Mouse (Mus musculus): ENCODE results near the gene Selenow. TPM values are rescaled to one million over a fixed set of nuclear protein-coding genes. Genes with fewer than 3 reads are reported as not detected.

Gene Selenow
- total RNA-seq, 1 experiment from 2014 or later = 49.4 TPM

- ATAC-seq (replicated peaks in 1 of 2; ENCODE audit: insufficient read depth in 1 of 2, low FRiP score in 2 of 2, low TSS enrichment in 1 of 2, low read depth in 1 of 2, poor library complexity in 2 of 2, severe bottlenecking in 2 of 2) = peak; percentile 18 to 19; a peak in 1 of 4 replicates
These were observed 27.1 kb upstream of the Selenow start for GRCm38 (mm10) chr7:15949216-15949790.

- ATAC-seq (replicated peaks in 1 of 2; ENCODE audit: insufficient read depth in 1 of 2, low FRiP score in 2 of 2, low TSS enrichment in 1 of 2, low read depth in 1 of 2, poor library complexity in 2 of 2, severe bottlenecking in 2 of 2) = peak; percentile 58 to 60
These were observed 26.3 kb upstream of the Selenow start for GRCm38 (mm10) chr7:15948381-15948941.

- ATAC-seq (replicated peaks in 1 of 2; ENCODE audit: insufficient read depth in 1 of 2, low FRiP score in 2 of 2, low TSS enrichment in 1 of 2, low read depth in 1 of 2, poor library complexity in 2 of 2, severe bottlenecking in 2 of 2) = no peak
These were observed 25.6 kb upstream of the Selenow start for GRCm38 (mm10) chr7:15947653-15948260.

GRCm38 (mm10) chr7:15945721-15946536 is 23.7 kb upstream of the Selenow start, which contains the start of gene Nop53:
TSS of gene Nop53 (minus strand) at chr7:15946074.
- peak; percentile 61 to 80 for ATAC-seq (replicated peaks in 1 of 2; ENCODE audit: insufficient read depth in 1 of 2, low FRiP score in 2 of 2, low TSS enrichment in 1 of 2, low read depth in 1 of 2, poor library complexity in 2 of 2, severe bottlenecking in 2 of 2)

DNA sequence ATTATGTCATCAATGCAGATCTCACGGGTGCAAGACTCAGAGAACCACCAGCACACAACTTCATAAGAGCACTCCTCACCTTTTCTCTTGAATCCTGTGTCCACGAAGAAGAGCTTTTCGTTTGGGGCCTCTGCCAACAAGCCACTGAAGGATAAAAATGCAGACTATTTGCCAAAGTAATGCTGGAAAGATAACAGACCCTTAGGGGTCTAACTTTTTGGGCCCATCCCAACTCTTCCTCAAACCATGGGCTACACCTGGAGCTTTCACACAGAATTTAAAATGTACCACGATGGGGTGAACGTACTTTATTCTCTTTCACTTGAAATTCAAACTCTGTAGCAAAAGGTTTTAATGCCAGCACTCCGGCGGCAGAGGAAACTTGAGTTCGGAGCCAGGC is 23.0 kb upstream of the Selenow start:
- no peak for ATAC-seq (replicated peaks in 1 of 2; ENCODE audit: insufficient read depth in 1 of 2, low FRiP score in 2 of 2, low TSS enrichment in 1 of 2, low read depth in 1 of 2, poor library complexity in 2 of 2, severe bottlenecking in 2 of 2)

DNA sequence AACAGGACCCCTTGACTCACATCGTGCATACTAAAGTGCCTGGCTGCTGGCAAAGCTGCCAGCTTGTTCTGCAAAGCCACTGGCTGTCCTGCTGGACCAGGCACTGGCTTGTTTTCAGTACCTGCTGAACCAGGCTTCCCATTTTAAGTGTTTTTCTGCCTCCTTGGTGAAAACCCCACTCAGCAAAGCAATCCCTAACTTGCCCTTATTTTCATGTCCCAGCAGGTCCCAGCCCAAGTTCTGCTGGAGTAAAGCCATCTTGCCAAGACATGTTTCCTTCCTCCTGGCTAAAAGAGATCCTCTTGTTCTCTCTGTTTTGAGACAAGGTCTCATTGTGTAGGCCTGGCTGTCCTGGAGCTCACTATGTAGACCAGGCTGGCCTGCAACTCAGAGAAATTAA is 22.1 kb upstream of the Selenow start:
- no peak for ATAC-seq (replicated peaks in 1 of 2; ENCODE audit: insufficient read depth in 1 of 2, low FRiP score in 2 of 2, low TSS enrichment in 1 of 2, low read depth in 1 of 2, poor library complexity in 2 of 2, severe bottlenecking in 2 of 2)

DNA sequence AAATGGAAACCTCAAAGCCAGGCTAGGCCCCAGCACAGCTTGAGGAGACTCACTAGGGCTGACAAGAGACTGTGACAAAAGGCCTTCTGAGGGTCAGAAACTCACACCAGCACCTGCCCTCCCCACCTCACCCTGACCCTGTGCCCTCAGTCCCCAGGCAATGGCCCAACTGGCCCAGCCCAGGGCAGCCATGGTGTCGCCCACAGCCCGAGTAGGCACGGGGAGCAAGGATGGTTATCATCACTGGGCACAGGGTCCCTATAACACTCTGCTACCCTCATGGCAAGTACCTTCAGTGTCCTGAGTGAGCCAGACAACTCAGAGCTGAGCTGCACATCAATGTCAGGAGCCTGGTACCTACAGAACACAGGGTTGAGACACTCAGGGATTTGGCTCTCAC is 16.4 kb upstream of the Selenow start:
- ATAC-seq (replicated peaks in 1 of 2; ENCODE audit: insufficient read depth in 1 of 2, low FRiP score in 2 of 2, low TSS enrichment in 1 of 2, low read depth in 1 of 2, poor library complexity in 2 of 2, severe bottlenecking in 2 of 2) = no peak

- ATAC-seq (replicated peaks in 1 of 2; ENCODE audit: insufficient read depth in 1 of 2, low FRiP score in 2 of 2, low TSS enrichment in 1 of 2, low read depth in 1 of 2, poor library complexity in 2 of 2, severe bottlenecking in 2 of 2) = no peak
These were observed 15.3 kb upstream of the Selenow start for GRCm38 (mm10) chr7:15937491-15937890.

DNA sequence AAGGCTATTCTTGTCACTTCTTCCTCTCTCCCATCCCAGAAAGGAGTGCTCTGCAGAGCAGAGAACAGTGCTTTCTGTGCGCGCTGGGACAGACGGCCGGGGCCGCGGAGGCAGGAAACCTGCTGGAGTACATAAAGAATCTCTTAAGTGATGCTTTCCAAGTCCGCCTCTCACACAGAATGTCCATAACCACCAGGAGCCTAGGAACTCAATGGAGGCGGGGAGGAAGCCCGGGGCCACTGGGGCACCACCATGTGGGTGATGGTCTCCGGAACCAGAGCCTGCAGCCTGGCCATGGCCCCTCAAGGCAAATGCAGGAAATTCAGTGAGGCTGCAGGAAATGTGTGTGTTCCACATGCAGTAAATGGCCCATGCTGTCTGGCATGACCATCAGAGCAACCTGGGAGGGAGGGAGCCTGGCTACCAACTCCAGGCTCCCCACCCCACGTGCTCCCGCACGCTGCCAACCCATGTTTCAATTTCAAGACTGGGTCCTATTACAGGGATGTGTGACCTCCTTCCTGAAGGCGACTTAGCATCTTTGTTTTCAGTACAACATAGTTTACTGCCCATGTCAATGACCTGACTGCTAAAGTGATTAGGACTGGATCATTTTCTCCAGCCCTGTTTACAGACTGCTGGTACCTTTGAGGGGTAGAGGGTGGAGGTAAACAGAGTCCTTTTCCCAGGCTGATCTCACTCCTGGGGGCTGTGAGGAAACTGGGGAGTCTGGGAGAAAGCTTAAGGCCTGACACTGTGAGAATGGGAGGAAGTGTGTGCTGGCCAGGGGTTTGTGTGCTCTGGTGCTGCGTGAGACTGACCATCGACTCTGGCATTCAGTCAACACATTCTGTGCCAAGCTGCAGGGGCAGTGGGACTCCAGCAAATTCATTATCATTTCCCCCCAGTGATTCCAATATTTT is 11.5 kb upstream of the Selenow start:
- peak; percentile 34 to 44; a peak in 2 of 4 replicates for ATAC-seq (replicated peaks in 1 of 2; ENCODE audit: insufficient read depth in 1 of 2, low FRiP score in 2 of 2, low TSS enrichment in 1 of 2, low read depth in 1 of 2, poor library complexity in 2 of 2, severe bottlenecking in 2 of 2)

DNA sequence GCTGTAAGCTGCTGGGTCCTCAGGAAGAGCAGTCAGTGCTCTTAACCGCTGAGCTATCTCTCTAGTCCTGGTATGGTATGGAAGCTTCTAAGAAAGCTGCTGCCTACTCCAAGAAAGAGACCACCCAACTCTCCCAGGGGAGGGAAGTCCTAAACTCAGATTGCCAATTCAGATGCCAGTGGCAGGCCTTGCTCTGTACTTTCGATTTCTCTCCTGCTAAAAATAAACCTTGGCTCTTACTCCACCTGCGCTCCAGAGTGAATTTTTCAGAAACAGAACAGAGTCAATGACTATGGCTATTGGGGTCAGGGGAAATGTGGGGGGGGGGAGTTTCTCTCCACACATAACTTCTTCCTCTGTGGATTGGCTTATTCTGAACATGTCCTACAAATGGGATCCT is 9.4 kb upstream of the Selenow start:
- 0 out of 4 replicates have a peak, but pooled peaks of 1 of the 2 experiments have one; percentile 31 for ATAC-seq (replicated peaks in 1 of 2; ENCODE audit: insufficient read depth in 1 of 2, low FRiP score in 2 of 2, low TSS enrichment in 1 of 2, low read depth in 1 of 2, poor library complexity in 2 of 2, severe bottlenecking in 2 of 2)

DNA sequence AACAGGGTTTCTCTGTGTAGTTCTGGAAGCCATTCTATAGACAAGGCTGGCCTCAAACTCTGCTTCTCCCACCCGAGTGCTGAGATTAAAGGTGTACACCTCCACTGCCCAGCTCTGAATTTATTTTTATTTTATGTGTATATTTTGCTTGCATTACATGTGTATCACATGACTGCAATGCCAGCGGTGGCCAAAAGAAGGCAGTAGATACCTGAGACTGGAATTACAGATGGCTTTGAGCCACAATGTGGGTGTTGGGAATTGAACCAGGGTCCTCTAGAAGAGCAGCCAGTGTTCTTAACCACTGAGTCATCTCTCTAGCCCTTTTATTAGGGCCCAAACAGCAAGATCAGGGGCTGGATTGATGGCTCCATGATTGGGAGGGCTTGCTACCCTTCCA is 8.3 kb upstream of the Selenow start:
- ATAC-seq (replicated peaks in 1 of 2; ENCODE audit: insufficient read depth in 1 of 2, low FRiP score in 2 of 2, low TSS enrichment in 1 of 2, low read depth in 1 of 2, poor library complexity in 2 of 2, severe bottlenecking in 2 of 2) = no peak

GRCm38 (mm10) chr7:15929910-15930309 is 7.7 kb upstream of the Selenow start:
- peak; percentile 86 to 89 for ATAC-seq (replicated peaks in 1 of 2; ENCODE audit: insufficient read depth in 1 of 2, low FRiP score in 2 of 2, low TSS enrichment in 1 of 2, low read depth in 1 of 2, poor library complexity in 2 of 2, severe bottlenecking in 2 of 2)

- ATAC-seq (replicated peaks in 1 of 2; ENCODE audit: insufficient read depth in 1 of 2, low FRiP score in 2 of 2, low TSS enrichment in 1 of 2, low read depth in 1 of 2, poor library complexity in 2 of 2, severe bottlenecking in 2 of 2) = peak; percentile 27 to 29; a peak in 2 of 4 replicates
These were observed 406 bp downstream of the Selenow start for GRCm38 (mm10) chr7:15921796-15922195.

GRCm38 (mm10) chr7:15920645-15921190 is 1.5 kb downstream of the Selenow start:
- ATAC-seq (replicated peaks in 1 of 2; ENCODE audit: insufficient read depth in 1 of 2, low FRiP score in 2 of 2, low TSS enrichment in 1 of 2, low read depth in 1 of 2, poor library complexity in 2 of 2, severe bottlenecking in 2 of 2) = no peak

DNA sequence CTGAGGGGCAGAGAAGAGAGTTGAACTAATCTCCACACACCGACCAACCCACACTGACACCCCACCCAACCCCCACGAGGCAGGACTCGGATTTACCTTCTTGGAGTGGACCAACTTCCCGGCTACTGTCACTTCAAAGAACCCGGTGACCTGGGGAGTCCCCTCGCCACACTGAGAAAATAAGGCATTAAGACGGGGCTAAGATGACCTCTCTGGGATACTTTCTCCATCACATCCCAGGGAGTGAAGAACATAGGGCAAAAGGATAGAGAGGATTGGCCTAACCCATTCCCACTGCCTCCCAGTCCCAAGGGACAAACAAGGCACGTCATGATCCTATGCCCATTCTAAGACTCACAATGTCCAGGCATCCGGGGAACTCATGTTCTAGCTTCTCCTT is 2.3 kb downstream of the Selenow start:
- no peak for ATAC-seq (replicated peaks in 1 of 2; ENCODE audit: insufficient read depth in 1 of 2, low FRiP score in 2 of 2, low TSS enrichment in 1 of 2, low read depth in 1 of 2, poor library complexity in 2 of 2, severe bottlenecking in 2 of 2)

- no peak for ATAC-seq (replicated peaks in 1 of 2; ENCODE audit: insufficient read depth in 1 of 2, low FRiP score in 2 of 2, low TSS enrichment in 1 of 2, low read depth in 1 of 2, poor library complexity in 2 of 2, severe bottlenecking in 2 of 2)
These were observed 3.8 kb downstream of the Selenow start for GRCm38 (mm10) chr7:15918371-15918770.

GRCm38 (mm10) chr7:15916996-15917395 is 5.2 kb downstream of the Selenow start:
- ATAC-seq (replicated peaks in 1 of 2; ENCODE audit: insufficient read depth in 1 of 2, low FRiP score in 2 of 2, low TSS enrichment in 1 of 2, low read depth in 1 of 2, poor library complexity in 2 of 2, severe bottlenecking in 2 of 2) = no peak

Measured in hematopoietic stem cell, adult 5-6 weeks (primary cell).